In genomic region chr2:32308870-32309568, GRCm38 (mm10) we compare ENCODE assay signal across 16 mouse cellular contexts. TPM values are rescaled to one million over a fixed set of nuclear protein-coding genes. Genes with fewer than 3 reads are reported as not detected.
A peak's percentile ranks its signal among the peaks of the same experiment; 100 is the strongest.
DNase-seq lines count a peak whose midpoint lies in the region; ATAC-seq lines count a peak whose summit lies in the region.
"Had no signal": no experiment of that assay in that cellular context is flagged by ENCODE, and none has a peak within 500 bp of the region (broad histone marks: within the 10 kb centered on the region; RNA-seq: fewer than 3 reads in every experiment).

No protein-coding gene starts in this region.

- 84% methylated on average over 16 of the region's 16 CpGs for WGBS in midbrain, embryonic 11.5 days
- WGBS in midbrain, embryonic 16.5 days, result 91% methylated on average over 16 of the region's 16 CpGs
- WGBS in limb, embryonic 15.5 days, result 81% methylated on average over 16 of the region's 16 CpGs

- H3K4me3 ChIP-seq in midbrain, embryonic 11.5 days (ENCODE audit: low read depth, low read length), result no peak overlapping the region
- H3K4me3 ChIP-seq in midbrain, embryonic 16.5 days (ENCODE audit: low read depth, low read length), result no peak overlapping the region
- H3K4me3 ChIP-seq in limb, embryonic 15.5 days, result no peak overlapping the region
- H3K4me3 ChIP-seq: liver, embryonic 13.5 days; lung, embryonic 15.5 days; midbrain, embryonic 13.5 days had no signal

- peaks cover 12% of the 10 kb centered on the region for H3K4me1 ChIP-seq in midbrain, embryonic 11.5 days (ENCODE audit: control insufficient read depth, insufficient read depth, low read length)
- peaks cover 4% of the 10 kb centered on the region; the same call in 1 of the 2 replicates for H3K4me1 ChIP-seq in midbrain, embryonic 16.5 days (ENCODE audit: control insufficient read depth, insufficient read depth, low read length)
- peaks cover 40% of the 10 kb centered on the region for H3K4me1 ChIP-seq in limb, embryonic 15.5 days

- H3K27ac ChIP-seq in midbrain, embryonic 11.5 days (ENCODE audit: low read depth, low read length), result no peak overlapping the region
- H3K27ac ChIP-seq in midbrain, embryonic 16.5 days (ENCODE audit: low read length), result no peak overlapping the region
- 0 out of 2 replicates have a peak overlapping the region, but pooled peaks have one; percentile 11 for H3K27ac ChIP-seq in limb, embryonic 15.5 days
- H3K27ac ChIP-seq: hindbrain, embryonic 14.5 days; liver, embryonic 13.5 days; lung, embryonic 15.5 days; macrophage; midbrain, embryonic 13.5 days; stomach, postnatal 0 days had no signal

- no peak overlapping the region for H3K9ac ChIP-seq in midbrain, embryonic 11.5 days (ENCODE audit: low read length)
- H3K9ac ChIP-seq in midbrain, embryonic 16.5 days (ENCODE audit: low read depth, low read length), result no peak overlapping the region
- no peak overlapping the region for H3K9ac ChIP-seq in limb, embryonic 15.5 days
- H3K9ac ChIP-seq: hindbrain, embryonic 14.5 days; liver, embryonic 13.5 days; lung, embryonic 15.5 days; midbrain, embryonic 13.5 days had no signal

- H3K4me2 ChIP-seq in midbrain, embryonic 11.5 days, result no peak overlapping the region
- no peak overlapping the region for H3K4me2 ChIP-seq in midbrain, embryonic 16.5 days (ENCODE audit: low read length)
- no peak overlapping the region for H3K4me2 ChIP-seq in limb, embryonic 15.5 days
- H3K4me2 ChIP-seq: hindbrain, embryonic 14.5 days; liver, embryonic 13.5 days; lung, embryonic 15.5 days; midbrain, embryonic 13.5 days had no signal

- no peaks in the 10 kb centered on the region for H3K9me3 ChIP-seq in midbrain, embryonic 11.5 days (ENCODE audit: control insufficient read depth, low read length)
- H3K9me3 ChIP-seq in midbrain, embryonic 16.5 days (replicated peaks; ENCODE audit: control insufficient read depth, low read length, poor library complexity, severe bottlenecking), result no peaks in the 10 kb centered on the region
- no peaks in the 10 kb centered on the region for H3K9me3 ChIP-seq in limb, embryonic 15.5 days
- H3K9me3 ChIP-seq: liver, embryonic 13.5 days; lung, embryonic 15.5 days; midbrain, embryonic 13.5 days had no signal

- no peaks in the 10 kb centered on the region; the same call in none of the 2 replicates for H3K27me3 ChIP-seq in midbrain, embryonic 11.5 days (ENCODE audit: control insufficient read depth, insufficient read depth, low read length)
- no peaks in the 10 kb centered on the region for H3K27me3 ChIP-seq in midbrain, embryonic 16.5 days (ENCODE audit: control insufficient read depth, insufficient read depth, low read depth, low read length)
- H3K27me3 ChIP-seq in limb, embryonic 15.5 days, result no peaks in the 10 kb centered on the region
- H3K27me3 ChIP-seq: lung, embryonic 15.5 days had no signal

- DNase-seq in cerebellum, adult 11-12 months, result peak; percentile 52
- DNase-seq in cerebellum, postnatal 14 days, result no peak
- peak; percentile 89 for DNase-seq in heart, adult 11 months
- DNase-seq in heart, postnatal 10 days, result no peak
- peak; percentile 65 for DNase-seq in midbrain, embryonic 11.5 days (ENCODE audit: low spot score, missing footprints)
- DNase-seq: kidney, adult 11 months; liver, embryonic 13.5 days; right cerebral cortex, postnatal 25 days had no signal

- ATAC-seq in midbrain, embryonic 11.5 days (ENCODE audit: low FRiP score), result no peak
- ATAC-seq in midbrain, embryonic 16.5 days, result no peak
- no peak for ATAC-seq in limb, embryonic 15.5 days (ENCODE audit: insufficient number of reproducible peaks, low FRiP score, low TSS enrichment, low read depth)
- no peak for ATAC-seq in CD4-positive, CD25-positive, alpha-beta regulatory T cell, adult 4 months

- intact Hi-C loops in heart, postnatal 10 days (cut with DNase I), result no loop called here

- peaks cover 18% of the 10 kb centered on the region for H3K36me3 ChIP-seq in midbrain, embryonic 11.5 days (ENCODE audit: control insufficient read depth, insufficient read depth, low read length)
- H3K36me3 ChIP-seq in midbrain, embryonic 16.5 days (ENCODE audit: control insufficient read depth, insufficient read depth, low read length), result peaks cover 48% of the 10 kb centered on the region
- peaks cover 74% of the 10 kb centered on the region for H3K36me3 ChIP-seq in limb, embryonic 15.5 days

RNA-seq across cellular contexts. Expression of gene Swi5, which starts 21.1 kb away (rescaled TPM):
- total RNA-seq in heart, postnatal 10 days (2021), result 100 to 1,000 TPM; 163 to 182 TPM
- 382 and 417 TPM in 2 replicates for polyA plus RNA-seq in midbrain, embryonic 11.5 days (2014; fragmentation: Nextera tagmentation; extraction: Ambion mirVana)
- polyA plus RNA-seq in midbrain, embryonic 16.5 days (2015; fragmentation: Nextera tagmentation; extraction: Ambion mirVana), result 392 and 415 TPM in 2 replicates
- 370 and 413 TPM in 2 replicates for polyA plus RNA-seq in limb, embryonic 15.5 days (2015; fragmentation: Nextera tagmentation; extraction: Ambion mirVana)
- 100 to 1,000 TPM; 162 to 183 TPM for polyA plus RNA-seq in CD4-positive, CD25-positive, alpha-beta regulatory T cell, adult 4 months (2017; shearing (Covaris generic))

RNA-seq across cellular contexts. Expression of gene Golga2, which starts 21.8 kb away (rescaled TPM):
- 10 to 100 TPM; 73.7 to 74.8 TPM for total RNA-seq in heart, postnatal 10 days (2021)
- polyA plus RNA-seq in midbrain, embryonic 11.5 days (2014; fragmentation: Nextera tagmentation; extraction: Ambion mirVana), result 14.6 and 16.7 TPM in 2 replicates
- 31.8 and 35.7 TPM in 2 replicates for polyA plus RNA-seq in midbrain, embryonic 16.5 days (2015; fragmentation: Nextera tagmentation; extraction: Ambion mirVana)
- 36.5 and 36.6 TPM in 2 replicates for polyA plus RNA-seq in limb, embryonic 15.5 days (2015; fragmentation: Nextera tagmentation; extraction: Ambion mirVana)
- 10 to 100 TPM; 18.1 to 21.3 TPM for polyA plus RNA-seq in CD4-positive, CD25-positive, alpha-beta regulatory T cell, adult 4 months (2017; shearing (Covaris generic))

RNA-seq across cellular contexts. Expression of gene Ciz1, which starts 43.1 kb away (rescaled TPM):
- total RNA-seq in heart, postnatal 10 days (2021), result 10 to 100 TPM; 37.4 to 39.3 TPM
- polyA plus RNA-seq in midbrain, embryonic 11.5 days (2014; fragmentation: Nextera tagmentation; extraction: Ambion mirVana), result 43.1 and 46.9 TPM in 2 replicates
- polyA plus RNA-seq in midbrain, embryonic 16.5 days (2015; fragmentation: Nextera tagmentation; extraction: Ambion mirVana), result 56.3 and 58.7 TPM in 2 replicates
- 42.7 and 46.2 TPM in 2 replicates for polyA plus RNA-seq in limb, embryonic 15.5 days (2015; fragmentation: Nextera tagmentation; extraction: Ambion mirVana)
- polyA plus RNA-seq in CD4-positive, CD25-positive, alpha-beta regulatory T cell, adult 4 months (2017; shearing (Covaris generic)), result 100 to 1,000 TPM in 1 of 2 experiments, 10 to 100 TPM in 1; 58.7 to 103 TPM

RNA-seq across cellular contexts. Expression of gene Dnm1, which starts 44.1 kb away (rescaled TPM):
- total RNA-seq in heart, postnatal 10 days (2021), result 10 to 100 TPM; 10.0 to 12.5 TPM
- 12.9 and 13.8 TPM in 2 replicates for polyA plus RNA-seq in midbrain, embryonic 11.5 days (2014; fragmentation: Nextera tagmentation; extraction: Ambion mirVana)
- polyA plus RNA-seq in midbrain, embryonic 16.5 days (2015; fragmentation: Nextera tagmentation; extraction: Ambion mirVana), result 55.1 and 66.3 TPM in 2 replicates
- 20.5 and 26.6 TPM in 2 replicates for polyA plus RNA-seq in limb, embryonic 15.5 days (2015; fragmentation: Nextera tagmentation; extraction: Ambion mirVana)
- polyA plus RNA-seq in CD4-positive, CD25-positive, alpha-beta regulatory T cell, adult 4 months (2017; shearing (Covaris generic)), result not detected

RNA-seq across cellular contexts. Expression of gene Uck1, which starts 49.1 kb away (rescaled TPM):
- 10 to 100 TPM; 30.9 to 34.9 TPM for total RNA-seq in heart, postnatal 10 days (2021)
- 70.9 and 73.2 TPM in 2 replicates for polyA plus RNA-seq in midbrain, embryonic 11.5 days (2014; fragmentation: Nextera tagmentation; extraction: Ambion mirVana)
- polyA plus RNA-seq in midbrain, embryonic 16.5 days (2015; fragmentation: Nextera tagmentation; extraction: Ambion mirVana), result 101 and 107 TPM in 2 replicates
- polyA plus RNA-seq in limb, embryonic 15.5 days (2015; fragmentation: Nextera tagmentation; extraction: Ambion mirVana), result 62.2 and 68.1 TPM in 2 replicates
- polyA plus RNA-seq in CD4-positive, CD25-positive, alpha-beta regulatory T cell, adult 4 months (2017; shearing (Covaris generic)), result 10 to 100 TPM; 33.3 to 42.0 TPM

Comparison
In these comparisons a context has a peak if more than half of its experiments do, and no peak if none do; other contexts are left out.
1. DNase-seq: peak in cerebellum, adult 11-12 months (single experiment), heart, adult 11 months (single experiment) and midbrain, embryonic 11.5 days (single experiment); none in cerebellum, postnatal 14 days (0 of 2) and heart, postnatal 10 days (0 of 2).